Comparison of ENCODE assay signal across 9 mouse cellular contexts in the genomic region with DNA sequence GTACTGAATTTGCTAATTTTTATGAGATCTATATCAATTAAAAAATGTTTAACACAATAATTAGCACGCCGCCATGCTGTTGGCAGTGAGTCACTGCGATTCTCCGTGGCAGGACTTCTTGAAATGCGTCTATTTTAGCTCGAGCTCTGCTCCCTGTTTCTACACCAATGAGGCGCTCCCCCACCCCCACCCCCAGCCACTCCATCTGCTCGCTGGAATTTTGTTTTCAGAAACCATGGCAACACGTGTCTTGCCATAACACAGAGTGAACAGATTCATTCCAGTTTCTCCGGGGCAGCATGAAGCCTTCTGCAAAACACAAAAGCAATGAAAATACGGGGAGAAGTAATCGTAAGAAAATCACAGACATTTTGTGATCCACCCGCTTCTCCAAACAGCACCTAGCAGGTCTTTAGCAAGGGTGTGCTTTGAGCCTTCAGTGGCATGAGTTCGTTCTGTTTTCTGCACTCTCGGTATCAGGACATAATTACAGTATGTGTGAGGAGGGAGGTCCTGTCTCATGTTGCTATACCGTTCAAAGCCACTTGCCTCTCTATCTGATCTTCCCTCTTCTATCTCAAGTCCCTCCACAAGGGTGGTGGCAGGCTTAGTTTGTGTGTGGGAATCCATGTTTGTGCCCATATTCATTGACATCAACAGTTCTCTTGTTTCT. TPM values are rescaled to one million over a fixed set of nuclear protein-coding genes. Genes with fewer than 3 reads are reported as not detected.
A peak's percentile ranks its signal among the peaks of the same experiment; 100 is the strongest.
DNase-seq lines count a peak whose midpoint lies in the region; ATAC-seq and TF ChIP-seq lines count a peak whose summit lies in the region.
"Had no signal": no experiment of that assay in that cellular context is flagged by ENCODE, and none has a peak within 500 bp of the region (broad histone marks: within the 10 kb centered on the region; RNA-seq: fewer than 3 reads in every experiment).

No protein-coding gene starts in this region.

- ATAC-seq in forebrain, embryonic 15.5 days (replicated peaks): peak; percentile 91
- no peak for ATAC-seq in CD4-positive, CD25-positive, alpha-beta regulatory T cell, adult 4 months

- TF ChIP-seq CTCF in brain, embryonic 14.5 days (IDR thresholded peaks at IDR 0.05; ENCODE audit: borderline replicate concordance, extremely low read depth, insufficient read depth, insufficient read length): no peak

- peak overlapping the region; percentile 90 for H3K27ac ChIP-seq in forebrain, embryonic 15.5 days (replicated peaks)

- peak; percentile 18 for DNase-seq in adrenal gland, postnatal 10 days
- no peak for DNase-seq in adrenal gland, postnatal 25 days
- DNase-seq in brain, embryonic 14.5 days (ENCODE audit: low read depth): peak; percentile 96
- DNase-seq in layer of hippocampus, adult 18-20 months (ENCODE audit: low spot score in 2 of 2): peak; percentile 70 to 88
- DNase-seq in lung, postnatal 14 days: peak; percentile 17
- peak; percentile 68 for DNase-seq in right cerebral cortex, postnatal 4 days

- peaks cover 19% of the 10 kb centered on the region for H3K4me1 ChIP-seq in forebrain, embryonic 15.5 days

- WGBS in forebrain, embryonic 15.5 days: 6% methylated on average over 16 of the region's 16 CpGs

- peak overlapping the region; percentile 34 for H3K4me3 ChIP-seq in forebrain, embryonic 15.5 days

- H3K4me2 ChIP-seq in forebrain, embryonic 15.5 days (replicated peaks): peak overlapping the region; percentile 55

- H3K36me3 ChIP-seq in forebrain, embryonic 15.5 days: no peaks in the 10 kb centered on the region

- H3K27me3 ChIP-seq in forebrain, embryonic 15.5 days: no peaks in the 10 kb centered on the region

- TF ChIP-seq POLR2A in brain, embryonic 14.5 days (IDR thresholded peaks at IDR 0.05; ENCODE audit: borderline replicate concordance, extremely low read depth, insufficient read depth, insufficient read length, poor library complexity, severe bottlenecking): no peak

- H3K9ac ChIP-seq in forebrain, embryonic 15.5 days (replicated peaks): peak overlapping the region; percentile 35

- no peaks in the 10 kb centered on the region for H3K9me3 ChIP-seq in forebrain, embryonic 15.5 days

RNA-seq across cellular contexts. Expression of gene Shc3, which starts 34.1 kb away (rescaled TPM):
- total RNA-seq in adrenal gland, postnatal 10 days (2021): 1 to 10 TPM; 1.4 to 4.5 TPM
- total RNA-seq in adrenal gland, postnatal 25 days (2021): 1.1 and 1.8 TPM in 2 replicates
- 13.9 and 17.4 TPM in 2 replicates for polyA plus RNA-seq in brain, embryonic 14.5 days (2012; rRNA removed)
- polyA plus RNA-seq in forebrain, embryonic 15.5 days (2015; fragmentation: Nextera tagmentation; extraction: Ambion mirVana): 9.6 and 10.1 TPM in 2 replicates
- 100 to 1,000 TPM; 118 to 119 TPM for total RNA-seq in layer of hippocampus, adult 18-20 months (2021)
- polyA plus RNA-seq in CD4-positive, CD25-positive, alpha-beta regulatory T cell, adult 4 months (2017; shearing (Covaris generic)): not detected
- total RNA-seq: neutrophil, adult 5-6 weeks had no signal

RNA-seq across cellular contexts. Expression of gene Cks2, which starts 41.7 kb away (rescaled TPM):
- total RNA-seq in adrenal gland, postnatal 10 days (2021): 10 to 100 TPM; 35.6 to 40.6 TPM
- 19.5 and 20.8 TPM in 2 replicates for total RNA-seq in adrenal gland, postnatal 25 days (2021)
- 47.5 and 103 TPM in 2 replicates for polyA plus RNA-seq in brain, embryonic 14.5 days (2012; rRNA removed)
- polyA plus RNA-seq in forebrain, embryonic 15.5 days (2015; fragmentation: Nextera tagmentation; extraction: Ambion mirVana): 130 and 152 TPM in 2 replicates
- 1 to 10 TPM; 2.1 to 2.2 TPM for total RNA-seq in layer of hippocampus, adult 18-20 months (2021)
- polyA plus RNA-seq in CD4-positive, CD25-positive, alpha-beta regulatory T cell, adult 4 months (2017; shearing (Covaris generic)): 10 to 100 TPM; 31.7 to 37.2 TPM

RNA-seq across cellular contexts. Expression of gene Secisbp2, which starts 48.1 kb away (rescaled TPM):
- total RNA-seq in adrenal gland, postnatal 10 days (2021): 10 to 100 TPM; 17.7 to 20.2 TPM
- total RNA-seq in adrenal gland, postnatal 25 days (2021): 32.4 and 32.8 TPM in 2 replicates
- polyA plus RNA-seq in brain, embryonic 14.5 days (2012; rRNA removed): 25.9 and 32.0 TPM in 2 replicates
- polyA plus RNA-seq in forebrain, embryonic 15.5 days (2015; fragmentation: Nextera tagmentation; extraction: Ambion mirVana): 33.3 and 37.7 TPM in 2 replicates
- total RNA-seq in layer of hippocampus, adult 18-20 months (2021): 10 to 100 TPM; 17.5 to 18.2 TPM
- 10 to 100 TPM; 39.3 to 46.0 TPM for polyA plus RNA-seq in CD4-positive, CD25-positive, alpha-beta regulatory T cell, adult 4 months (2017; shearing (Covaris generic))

Comparison
In these comparisons a context has a peak if more than half of its experiments do, and no peak if none do; other contexts are left out.
1. RNA of gene Shc3, which starts 34.1 kb away (total RNA-seq): 118 to 119 TPM in layer of hippocampus, adult 18-20 months; 1.4 to 4.5 TPM in adrenal gland, postnatal 10 days and 1.1 to 1.8 TPM in adrenal gland, postnatal 25 days; every median in the first group is over 10 times any median in the second.